Mouse (Mus musculus) CH12.LX (cell line): ENCODE measurements around the gene Dclk2. TPM values are rescaled to one million over a fixed set of nuclear protein-coding genes. Genes with fewer than 3 reads are reported as not detected.

ENCODE experiments used
- DNase-seq: peaks from one replicate; pipeline ENCODE4 v3.0.0-alpha.2; 2013; ENCODE audit errors: extremely low read depth
- H3K27ac ChIP-seq: 2 replicates; pipeline ENCODE4 v1.5.1; 2012; ENCODE audit warnings: low read depth, mild to moderate bottlenecking, control low read depth, moderate library complexity; ENCODE audit not compliant: insufficient read depth
- H3K27me3 ChIP-seq: replicated peaks from 2 replicates; pipeline ENCODE3; 2012; ENCODE audit warnings: inconsistent platforms
- H3K36me3 ChIP-seq, 2 experiments: replicated peaks in 1 of 2; 2 replicates each; pipeline versions ENCODE3 to v1.6.1; 2012; ENCODE audit warnings: inconsistent platforms in 1 of 2, low read length in 1 of 2, mild to moderate bottlenecking in 1 of 2, mixed read lengths in 1 of 2, moderate library complexity in 1 of 2; ENCODE audit not compliant: control insufficient read depth in 1 of 2, insufficient read depth in 1 of 2
- H3K4me1 ChIP-seq, 2 experiments: 2 replicates each; pipeline ENCODE4 v1.6.1; 2012; ENCODE audit warnings: inconsistent platforms in 1 of 2, moderate library complexity in 1 of 2; ENCODE audit not compliant: insufficient read depth in 2 of 2, control insufficient read depth in 1 of 2
- H3K4me2 ChIP-seq: 2 replicates; pipeline ENCODE4 v1.6.1; 2012; ENCODE audit warnings: low read depth, mild to moderate bottlenecking, control low read depth; ENCODE audit not compliant: poor library complexity, insufficient read depth, severe bottlenecking
- H3K4me3 ChIP-seq, 3 experiments: fragments of 150-350 bp in 1 of 3; sonication (generic) in 1 of 3; replicated peaks in 1 of 3; 2 replicates each; pipeline versions ENCODE3 to v1.5.1; 2011 to 2012; ENCODE audit warnings: low read depth in 2 of 3, low read length in 2 of 3, mild to moderate bottlenecking in 2 of 3, moderate library complexity in 2 of 3, control low read depth in 1 of 3, improper control_type of control experiment in 1 of 3, inconsistent platforms in 1 of 3, mixed read lengths in 1 of 3; ENCODE audit not compliant: poor library complexity in 1 of 3
- H3K79me2 ChIP-seq: replicated peaks from 2 replicates; pipeline ENCODE4 v1.6.1; 2012; ENCODE audit warnings: mild to moderate bottlenecking, moderate library complexity; ENCODE audit not compliant: control insufficient read depth, poor library complexity, insufficient read depth, severe bottlenecking; ENCODE audit errors: extremely low read depth
- H3K9ac ChIP-seq: 2 replicates; pipeline ENCODE4 v1.6.1; 2012; ENCODE audit warnings: low read depth, mild to moderate bottlenecking, control low read depth, moderate library complexity; ENCODE audit not compliant: insufficient read depth
- H3K9me3 ChIP-seq: replicated peaks from 2 replicates; pipeline ENCODE3; 2012; ENCODE audit warnings: low read length, inconsistent platforms, mixed read lengths
- CHD1 ChIP-seq: IDR thresholded peaks from 2 replicates; pipeline ENCODE4 v1.6.1; 2012; ENCODE audit warnings: low read depth, low read length, improper control_type of control experiment, inconsistent platforms
- CHD2 ChIP-seq: IDR thresholded peaks from 2 replicates; pipeline ENCODE4 v1.6.1; 2011; ENCODE audit warnings: low read length, improper control_type of control experiment
- GABPA ChIP-seq: IDR thresholded peaks from 2 replicates; pipeline ENCODE4 v1.6.1; 2012; ENCODE audit warnings: low read depth, low read length, improper control_type of control experiment, inconsistent platforms; ENCODE audit not compliant: insufficient replicate concordance
- HCFC1 ChIP-seq: IDR thresholded peaks from 2 replicates; pipeline ENCODE4 v1.6.1; 2012; ENCODE audit warnings: low read depth, mild to moderate bottlenecking, inconsistent platforms, low read length, improper control_type of control experiment
- IRF4 ChIP-seq: IDR thresholded peaks from 2 replicates; pipeline ENCODE4 v1.6.1; 2014; ENCODE audit warnings: low read depth, mild to moderate bottlenecking, inconsistent platforms, low read length, improper control_type of control experiment
- JUN ChIP-seq: IDR thresholded peaks from 2 replicates; pipeline ENCODE4 v1.6.1; 2011; ENCODE audit warnings: low read depth, mild to moderate bottlenecking, low read length, improper control_type of control experiment, moderate library complexity; ENCODE audit not compliant: insufficient read depth
- JUND ChIP-seq: conservative IDR thresholded peaks from 2 replicates; pipeline ENCODE4 v1.6.1; 2011; ENCODE audit warnings: low read depth, low read length, improper control_type of control experiment
- MAFK ChIP-seq: IDR thresholded peaks from 2 replicates; pipeline ENCODE4 v1.6.1; 2011; ENCODE audit warnings: low read length, improper control_type of control experiment; ENCODE audit not compliant: insufficient replicate concordance
- MAZ ChIP-seq: IDR thresholded peaks from 2 replicates; pipeline ENCODE4 v1.6.1; 2012; ENCODE audit warnings: low read depth, mild to moderate bottlenecking, inconsistent platforms, low read length, improper control_type of control experiment, moderate library complexity
- MXI1 ChIP-seq: IDR thresholded peaks from 2 replicates; pipeline ENCODE4 v1.6.1; 2011; ENCODE audit warnings: mild to moderate bottlenecking, low read depth, low read length, improper control_type of control experiment
- MYC ChIP-seq: IDR thresholded peaks from 2 replicates; pipeline ENCODE4 v1.6.1; 2011; ENCODE audit warnings: low read depth, mild to moderate bottlenecking, improper control_type of control experiment, low read length
- PAX5 ChIP-seq: IDR thresholded peaks from 2 replicates; pipeline ENCODE4 v1.6.1; 2012; ENCODE audit warnings: low read length, inconsistent platforms, mixed read lengths
- POLR2A ChIP-seq: IDR thresholded peaks from 2 replicates; pipeline ENCODE4 v1.6.1; 2011; ENCODE audit warnings: low read depth, mild to moderate bottlenecking, improper control_type of control experiment, low read length
- POLR2AphosphoS2 ChIP-seq: IDR thresholded peaks from 2 replicates; pipeline ENCODE4 v1.6.1; 2011; ENCODE audit warnings: low read depth, low read length, improper control_type of control experiment
- SIN3A ChIP-seq: IDR thresholded peaks from 2 replicates; pipeline ENCODE4 v1.6.1; 2012; ENCODE audit warnings: low read length, improper control_type of control experiment, inconsistent platforms
- UBTF ChIP-seq: IDR thresholded peaks from 2 replicates; pipeline ENCODE4 v1.6.1; 2012; ENCODE audit warnings: low read depth, mild to moderate bottlenecking, inconsistent platforms, low read length, improper control_type of control experiment, moderate library complexity
- USF2 ChIP-seq: conservative IDR thresholded peaks from 2 replicates; pipeline ENCODE4 v1.6.1; 2011; ENCODE audit warnings: low read depth, low read length, improper control_type of control experiment
- ZC3H11A ChIP-seq: IDR thresholded peaks from 2 replicates; pipeline ENCODE4 v1.6.1; 2012; ENCODE audit warnings: low read depth, mild to moderate bottlenecking, inconsistent platforms, low read length, improper control_type of control experiment
- ZKSCAN1 ChIP-seq: IDR thresholded peaks from 2 replicates; pipeline ENCODE4 v1.6.1; 2012; ENCODE audit warnings: low read depth, inconsistent platforms, low read length, improper control_type of control experiment, borderline replicate concordance
- ZMIZ1 ChIP-seq: IDR thresholded peaks from 2 replicates; pipeline ENCODE4 v1.6.1; 2012; ENCODE audit warnings: low read depth, mild to moderate bottlenecking, inconsistent platforms, low read length, improper control_type of control experiment
- dilution Hi-C: fragments of 300-500 bp; cut with MboI; formaldehyde crosslinking; loops from 2 replicates; pipeline ENCODE4 v1.14.3; 2020; ENCODE audit warnings: low sequenced_read_pairs; ENCODE audit not compliant: extremely low pct_unique_long_range_greater_than_20kb, extremely low pct_ligation_motif_present
- in situ Hi-C: fragments of 300-500 bp; cut with MboI; formaldehyde crosslinking; loops from 3 replicates; pipeline ENCODE4 v1.14.3; 2019; ENCODE audit warnings: low sequenced_read_pairs, low pct_ligation_motif_present, low pct_unique_long_range_greater_than_20kb, mixed read lengths
- polyA plus RNA-seq: library from polyadenylated mRNA; unstranded; fragments of >175 nt; gene quantifications from 2 replicates; pipeline ENCODE4 v1.2.1, GENCODE M21; 2012; ENCODE audit warnings: low read depth; ENCODE audit not compliant: insufficient read length
- total RNA-seq, 2 experiments: library from RNA; depleted of rRNA; stranded (reverse); fragments of 300-350 nt in 1 of 2; fragments of >200 nt in 1 of 2; gene quantifications; 2 replicates each; pipeline ENCODE4 v1.2.3; 2012 to 2014

Gene Dclk2
- total and polyA plus RNA-seq, 3 experiments, result 0.93 to 2.0 (median 1.0) TPM

- Histone ChIP-seq H3K9me3 (no peaks in the 10 kb centered on the region), H3K4me3 (no peak overlapping the region)
- no peak for DNase-seq
- dilution Hi-C loops, result no loop called here
- in situ Hi-C loops, result no loop called here
- TF ChIP-seq MAZ (no peak), USF2 (no peak), ZC3H11A (no peak), ZMIZ1 (no peak), ZKSCAN1 (no peak), UBTF (no peak), JUND (no peak), CHD2 (no peak), JUN (no peak)
- TF ChIP-seq, all 38 proteins: peak for 0
- Histone ChIP-seq H3K36me3 (peaks cover 0 to 8% of the 10 kb centered on the region in 2 experiments), H3K27me3 (no peaks in the 10 kb centered on the region), H3K4me2 (no peak overlapping the region), H3K79me2 (no peaks in the 10 kb centered on the region), H3K9ac (no peak overlapping the region), H3K27ac (no peak overlapping the region), H3K4me1 (peaks cover 6 to 9% of the 10 kb centered on the region in 2 experiments)
Observed at GRCm38 (mm10) chr3:86800841-86801240, 119.8 kb downstream of the Dclk2 start.

DNA sequence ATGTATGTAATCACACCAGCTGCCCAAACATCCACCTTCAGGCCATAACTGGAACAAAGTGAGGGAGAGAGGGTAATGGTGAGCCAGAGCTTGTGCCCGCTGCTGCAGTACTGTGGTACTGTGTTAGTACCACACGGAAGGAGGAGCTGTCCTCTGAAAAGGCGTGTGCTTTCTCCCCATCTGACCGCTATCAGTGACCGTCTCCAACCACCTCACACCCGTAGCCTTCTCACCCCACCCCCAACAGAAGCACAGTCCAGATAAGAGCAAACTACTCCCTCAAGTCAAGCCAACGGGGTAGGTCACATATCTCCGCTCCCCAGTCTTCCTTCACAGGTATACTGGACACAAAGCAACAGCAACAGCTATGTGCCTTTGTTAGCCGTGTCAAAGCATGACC is 121.6 kb downstream of the Dclk2 start:
- no peak for DNase-seq
- H3K79me2 ChIP-seq, result no peaks in the 10 kb centered on the region
- H3K9ac ChIP-seq, result no peak overlapping the region
- no peaks in the 10 kb centered on the region for H3K27me3 ChIP-seq
- no peak overlapping the region for H3K27ac ChIP-seq
- no peak overlapping the region for H3K4me2 ChIP-seq
- H3K4me3 ChIP-seq, result no peak overlapping the region
- dilution Hi-C loops, result no loop called here
- H3K9me3 ChIP-seq, result no peaks in the 10 kb centered on the region
- TF ChIP-seq IRF4, result no peak
- no peak for TF ChIP-seq HCFC1
- H3K36me3 ChIP-seq, result peaks cover 0 to 2% of the 10 kb centered on the region in 2 experiments
- in situ Hi-C loops, result no loop called here
- H3K4me1 ChIP-seq, result peaks cover 6 to 7% of the 10 kb centered on the region in 2 experiments

DNA sequence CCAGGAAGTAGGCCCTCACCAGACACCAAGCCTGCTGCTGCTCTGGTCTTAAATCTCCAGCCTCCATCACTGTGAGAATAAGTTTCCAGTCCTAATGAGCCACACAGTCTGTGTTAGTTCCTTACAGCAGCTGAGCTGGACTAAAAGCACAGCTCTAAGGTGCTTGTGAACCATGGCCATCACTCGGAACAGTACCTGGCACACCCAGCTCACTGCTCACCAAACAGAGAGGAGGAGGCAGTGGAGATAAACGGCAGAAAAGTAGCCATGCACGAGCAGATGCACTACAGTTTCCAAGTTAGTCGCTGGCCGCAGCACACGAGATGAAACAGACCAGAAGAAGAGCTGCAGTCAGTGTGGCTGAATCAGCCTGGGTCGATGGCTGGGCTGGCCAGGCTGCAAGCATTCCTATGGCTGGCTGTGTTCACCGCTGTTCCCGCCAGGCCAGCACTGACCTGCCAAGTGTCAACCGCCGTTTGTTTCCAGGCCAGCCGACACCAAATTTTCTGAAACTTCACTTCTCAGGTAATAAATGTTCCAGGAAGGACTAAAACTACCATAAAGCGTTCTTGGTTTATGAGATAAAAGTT is 122.7 kb downstream of the Dclk2 start:
- Histone ChIP-seq H3K27ac (no peak overlapping the region), H3K27me3 (no peaks in the 10 kb centered on the region), H3K79me2 (no peaks in the 10 kb centered on the region), H3K9ac (no peak overlapping the region), H3K4me2 (no peak overlapping the region), H3K4me1 (peaks cover 6 to 7% of the 10 kb centered on the region in 2 experiments), H3K36me3 (peaks cover 0 to 2% of the 10 kb centered on the region in 2 experiments)
- DNase-seq, result no peak
- dilution Hi-C loops, result no loop called here
- TF ChIP-seq IRF4 (no peak), ZKSCAN1 (no peak), HCFC1 (no peak), MAFK (no peak), GABPA (no peak), POLR2AphosphoS2 (no peak), MXI1 (no peak), MYC (no peak), CHD1 (no peak), SIN3A (no peak), MAZ (no peak), POLR2A (no peak), ZC3H11A (no peak), PAX5 (no peak), JUN (no peak), CHD2 (no peak)
- TF ChIP-seq, all 38 proteins: peak for 0
- no peak overlapping the region for H3K4me3 ChIP-seq
- no peaks in the 10 kb centered on the region for H3K9me3 ChIP-seq
- in situ Hi-C loops, result no loop called here
